Mouse (Mus musculus): ENCODE results near the gene Crocc. TPM values are rescaled to one million over a fixed set of nuclear protein-coding genes. Genes with fewer than 3 reads are reported as not detected.

Crocc gene
- total RNA-seq (2023): 10 to 100 TPM; 15.5 to 17.7 TPM

DNA sequence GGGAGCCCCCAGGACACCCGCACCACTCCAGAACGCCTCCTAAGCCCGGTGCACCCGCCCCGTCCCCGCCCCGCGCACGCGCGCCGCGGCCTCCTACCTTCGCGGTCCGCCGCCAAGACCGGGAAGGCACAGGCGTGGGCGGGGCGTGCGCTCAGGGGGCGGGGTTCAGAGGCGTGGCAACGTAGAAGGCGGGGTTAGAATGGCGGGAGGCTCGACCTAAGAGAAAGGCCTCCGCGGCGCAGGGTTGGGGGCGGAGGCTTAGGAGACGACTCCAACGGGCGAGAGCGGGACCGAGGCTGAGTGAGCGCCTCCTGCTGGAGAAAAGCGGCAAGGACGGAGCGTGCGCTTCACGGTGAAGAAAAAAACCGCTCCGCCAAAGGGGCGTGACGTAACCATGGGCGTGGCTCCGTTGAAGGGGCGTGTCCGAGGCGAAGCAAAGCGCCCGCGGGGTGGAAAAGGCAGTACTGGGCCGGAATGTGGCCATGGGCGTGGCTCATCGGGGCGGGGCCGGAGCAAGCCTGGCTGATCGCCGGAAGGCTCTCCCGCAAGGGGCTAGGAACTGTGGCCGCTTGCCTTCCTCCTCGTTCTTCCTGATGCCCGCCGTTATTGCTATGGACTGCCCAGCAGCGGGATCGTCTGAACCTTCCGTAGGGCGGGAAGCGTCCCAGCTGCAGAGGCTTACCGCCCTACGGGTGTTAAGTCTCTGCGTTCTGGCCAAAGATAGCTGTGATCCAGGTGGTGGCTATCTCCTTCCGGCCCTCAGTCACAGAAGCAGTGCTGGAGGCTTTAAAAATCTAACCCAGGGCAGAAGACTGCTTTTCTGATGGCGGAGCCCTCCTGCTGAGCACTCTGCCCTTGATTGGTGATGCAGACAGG, at the start of gene Crocc:
Crocc (minus strand) TSS at position 125 of the 876 bp plus-strand sequence.

DNA sequence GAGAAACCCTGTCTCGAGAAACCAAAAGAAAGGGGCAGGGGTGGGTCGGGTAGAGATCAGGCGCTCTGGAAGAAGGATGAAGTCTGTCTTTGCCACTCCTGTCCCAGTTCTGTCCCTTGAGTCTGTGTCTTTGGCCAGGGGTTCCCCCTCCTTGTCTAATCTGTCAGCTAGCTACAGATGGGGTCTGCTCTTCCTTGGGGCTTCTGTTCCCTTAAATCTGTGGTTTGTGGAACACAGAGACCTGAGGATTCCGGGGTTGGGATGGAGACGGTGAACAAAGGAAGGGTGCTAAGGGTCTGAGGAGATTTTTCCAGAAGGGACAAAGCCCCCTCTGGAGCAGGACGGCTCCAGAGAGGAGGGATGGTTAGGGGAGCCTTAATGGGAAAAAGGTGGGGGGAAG, 27.7 kb upstream of the Crocc start, which contains the start of gene Spata21:
Spata21 (plus strand) TSS at position 301 of the 400 bp plus-strand sequence.

DNA sequence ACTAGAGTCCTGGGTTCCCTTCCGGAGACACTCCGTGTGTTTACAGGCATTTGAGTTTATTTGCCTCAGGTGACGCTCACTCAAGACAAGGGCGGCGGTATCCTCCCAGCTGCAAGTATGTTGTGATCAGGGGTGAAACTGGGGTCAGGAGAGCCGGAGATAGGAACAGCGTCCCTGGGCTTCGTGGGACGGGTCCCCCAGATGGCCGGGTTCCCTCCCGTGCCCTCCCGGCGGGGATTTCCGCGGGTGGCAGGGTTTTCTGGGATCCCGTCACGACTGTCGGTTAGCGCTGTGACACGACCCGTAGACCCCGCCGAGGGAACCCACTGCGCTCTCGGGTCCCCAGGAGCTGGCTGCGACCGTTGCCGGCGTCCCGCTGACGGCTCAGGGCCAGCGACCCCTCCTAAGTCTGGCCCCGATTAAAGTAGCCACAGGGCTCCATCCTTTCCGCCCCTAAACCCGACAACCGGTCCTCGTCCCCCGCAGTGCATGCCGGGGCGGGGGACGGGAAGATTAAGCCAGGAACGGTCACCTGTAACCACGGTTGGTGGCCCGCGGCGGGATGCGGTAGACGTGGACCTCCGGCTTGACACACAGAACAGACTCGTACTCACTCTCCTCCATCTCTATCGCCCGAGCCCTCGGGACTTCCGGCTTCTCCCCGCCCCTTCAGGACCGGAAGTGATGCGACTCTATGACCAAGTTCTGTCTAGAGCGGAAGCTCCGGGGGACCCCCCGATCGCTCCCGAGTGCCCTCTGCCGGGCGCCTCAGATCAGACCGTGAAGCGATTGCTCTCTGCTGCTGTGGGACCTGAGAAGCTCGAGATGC, 17.5 kb upstream of the Crocc start, which contains the start of gene Necap2:
Necap2 (minus strand) TSS at position 677 of the 829 bp plus-strand sequence.

DNA sequence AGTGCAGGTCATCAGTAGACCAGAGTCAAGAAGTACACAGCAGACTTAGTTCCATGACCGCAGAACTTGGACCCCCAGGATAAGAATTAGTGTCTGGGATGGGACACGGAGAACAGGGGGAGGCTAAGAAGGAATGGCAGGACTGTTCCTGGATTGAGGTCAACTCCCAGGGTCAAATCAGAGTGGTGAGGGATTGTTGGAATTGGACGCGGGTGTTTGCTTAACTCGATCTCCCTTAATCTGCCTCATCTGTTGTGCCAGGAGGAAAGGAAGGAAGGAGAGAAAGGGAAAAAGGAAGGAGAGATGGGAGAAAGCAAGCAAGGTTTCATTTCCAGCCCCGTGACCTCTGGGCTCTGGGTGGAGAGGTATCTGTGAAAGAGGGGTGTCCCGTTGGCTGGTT, 50.2 kb downstream of the Crocc start, which contains the start of gene Mfap2:
Mfap2 (plus strand) TSS at position 301 of the 400 bp plus-strand sequence.

DNA sequence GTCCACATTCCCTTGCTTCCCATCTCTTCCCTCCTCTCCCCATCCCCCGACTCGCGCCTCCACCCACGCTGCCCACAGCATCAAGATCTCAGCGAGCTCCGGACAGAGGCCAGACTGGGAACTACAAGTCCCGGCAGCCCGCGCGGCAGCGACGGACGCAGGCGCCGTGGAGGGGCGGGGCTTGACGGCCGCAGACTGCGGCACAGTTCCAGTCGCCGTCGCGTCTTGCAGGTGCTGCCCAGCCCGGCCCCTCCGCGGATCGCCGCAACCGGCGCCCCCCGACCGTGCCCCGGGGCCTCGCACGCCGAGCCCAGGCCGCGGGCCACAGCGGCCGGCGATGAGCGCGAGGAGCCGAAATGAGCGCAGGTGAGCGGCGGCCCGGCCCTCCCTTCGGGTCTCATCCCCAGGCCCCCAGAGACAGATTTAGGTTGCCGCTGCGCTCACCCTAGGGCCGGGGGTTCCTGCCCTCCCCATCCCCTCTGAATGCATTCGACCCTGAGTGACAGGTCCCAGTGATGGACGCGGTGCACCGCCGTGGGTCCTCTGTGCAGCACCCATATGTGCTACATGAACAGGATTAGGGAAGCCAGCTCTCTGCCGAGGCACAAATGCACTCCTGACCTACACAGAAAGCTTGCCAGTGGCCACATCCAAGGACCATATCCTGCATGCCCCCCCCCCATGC, 73.5 kb downstream of the Crocc start, which contains the start of gene Atp13a2:
Atp13a2 (plus strand) TSS at position 163 of the 685 bp plus-strand sequence.

Other genes starting within 250 kb of the Crocc start
- gene Padi3, start 249.9 kb downstream of the Crocc start, total RNA-seq (2023): not detected
- gene Padi1, start 214.8 kb downstream of the Crocc start, total RNA-seq (2023): not detected
- 10 to 100 TPM; 12.2 to 12.3 TPM for gene Padi2, start 154.2 kb downstream of the Crocc start, total RNA-seq (2023)
- 10 to 100 TPM; 87.0 to 88.5 TPM for gene Sdhb, start 99.3 kb downstream of the Crocc start, total RNA-seq (2023)
- 100 to 1,000 TPM in 1 of 2 experiments, 10 to 100 TPM in 1; 95.4 to 116 TPM for gene Atp13a2, start 73.7 kb downstream of the Crocc start, total RNA-seq (2023)
- under 1 TPM in 1 of 2 experiments, not detected in 1; 0.90 TPM for gene Mfap2, start 50.1 kb downstream of the Crocc start, total RNA-seq (2023)
- 100 to 1,000 TPM in 1 of 2 experiments, 10 to 100 TPM in 1; 98.3 to 108 TPM for gene Necap2, start 17.8 kb upstream of the Crocc start, total RNA-seq (2023)
- gene Spata21, start 27.8 kb upstream of the Crocc start, total RNA-seq (2023): not detected
- gene Szrd1, start 79.2 kb upstream of the Crocc start, total RNA-seq (2023): 100 to 1,000 TPM; 148 to 156 TPM
- gene Fbxo42, start 87.4 kb upstream of the Crocc start, total RNA-seq (2023): 10 to 100 TPM; 23.3 to 27.7 TPM
- 1 to 10 TPM; 1.8 TPM for gene Rsg1, start 153.4 kb upstream of the Crocc start, total RNA-seq (2023)
- gene Arhgef19, start 178.9 kb upstream of the Crocc start, total RNA-seq (2023): not detected
- 1 to 10 TPM; 4.4 to 6.8 TPM for gene Epha2, start 240.7 kb upstream of the Crocc start, total RNA-seq (2023)